Mouse (Mus musculus) CH12.LX (cell line): ENCODE measurements around the gene Slc48a1. TPM values are rescaled to one million over a fixed set of nuclear protein-coding genes. Genes with fewer than 3 reads are reported as not detected.
A peak's percentile ranks its signal among the peaks of the same experiment; 100 is the strongest.

Source experiments
- DNase-seq: peaks from one replicate; pipeline ENCODE4 v3.0.0-alpha.2; 2013; ENCODE audit errors: extremely low read depth
- H3K27ac ChIP-seq: 2 replicates; pipeline ENCODE4 v1.5.1; 2012; ENCODE audit warnings: low read depth, mild to moderate bottlenecking, control low read depth, moderate library complexity; ENCODE audit not compliant: insufficient read depth
- H3K27me3 ChIP-seq: replicated peaks from 2 replicates; pipeline ENCODE3; 2012; ENCODE audit warnings: inconsistent platforms
- H3K36me3 ChIP-seq, 2 experiments: replicated peaks in 1 of 2; 2 replicates each; pipeline versions ENCODE3 to v1.6.1; 2012; ENCODE audit warnings: inconsistent platforms in 1 of 2, low read length in 1 of 2, mild to moderate bottlenecking in 1 of 2, mixed read lengths in 1 of 2, moderate library complexity in 1 of 2; ENCODE audit not compliant: control insufficient read depth in 1 of 2, insufficient read depth in 1 of 2
- H3K4me1 ChIP-seq, 2 experiments: 2 replicates each; pipeline ENCODE4 v1.6.1; 2012; ENCODE audit warnings: inconsistent platforms in 1 of 2, moderate library complexity in 1 of 2; ENCODE audit not compliant: insufficient read depth in 2 of 2, control insufficient read depth in 1 of 2
- H3K4me2 ChIP-seq: 2 replicates; pipeline ENCODE4 v1.6.1; 2012; ENCODE audit warnings: low read depth, mild to moderate bottlenecking, control low read depth; ENCODE audit not compliant: poor library complexity, insufficient read depth, severe bottlenecking
- H3K4me3 ChIP-seq, 3 experiments: fragments of 150-350 bp in 1 of 3; sonication (generic) in 1 of 3; replicated peaks in 1 of 3; 2 replicates each; pipeline versions ENCODE3 to v1.5.1; 2011 to 2012; ENCODE audit warnings: low read depth in 2 of 3, low read length in 2 of 3, mild to moderate bottlenecking in 2 of 3, moderate library complexity in 2 of 3, control low read depth in 1 of 3, improper control_type of control experiment in 1 of 3, inconsistent platforms in 1 of 3, mixed read lengths in 1 of 3; ENCODE audit not compliant: poor library complexity in 1 of 3
- H3K79me2 ChIP-seq: replicated peaks from 2 replicates; pipeline ENCODE4 v1.6.1; 2012; ENCODE audit warnings: mild to moderate bottlenecking, moderate library complexity; ENCODE audit not compliant: control insufficient read depth, poor library complexity, insufficient read depth, severe bottlenecking; ENCODE audit errors: extremely low read depth
- H3K9ac ChIP-seq: 2 replicates; pipeline ENCODE4 v1.6.1; 2012; ENCODE audit warnings: low read depth, mild to moderate bottlenecking, control low read depth, moderate library complexity; ENCODE audit not compliant: insufficient read depth
- H3K9me3 ChIP-seq: replicated peaks from 2 replicates; pipeline ENCODE3; 2012; ENCODE audit warnings: low read length, inconsistent platforms, mixed read lengths
- BHLHE40 ChIP-seq: IDR thresholded peaks from 2 replicates; pipeline ENCODE4 v1.6.1; 2011; ENCODE audit warnings: mild to moderate bottlenecking, low read depth, low read length, improper control_type of control experiment
- ETS1 ChIP-seq: conservative IDR thresholded peaks from 2 replicates; pipeline ENCODE4 v1.6.1; 2012; ENCODE audit warnings: low read depth, mild to moderate bottlenecking, inconsistent platforms, low read length, improper control_type of control experiment, moderate library complexity
- IRF4 ChIP-seq: IDR thresholded peaks from 2 replicates; pipeline ENCODE4 v1.6.1; 2014; ENCODE audit warnings: low read depth, mild to moderate bottlenecking, inconsistent platforms, low read length, improper control_type of control experiment
- JUND ChIP-seq: conservative IDR thresholded peaks from 2 replicates; pipeline ENCODE4 v1.6.1; 2011; ENCODE audit warnings: low read depth, low read length, improper control_type of control experiment
- MEF2A ChIP-seq: IDR thresholded peaks from 2 replicates; pipeline ENCODE4 v1.6.1; 2014; ENCODE audit warnings: low read depth, mild to moderate bottlenecking, inconsistent platforms, low read length, improper control_type of control experiment, borderline replicate concordance
- SMC3 ChIP-seq: IDR thresholded peaks from 2 replicates; pipeline ENCODE4 v1.6.1; 2011; ENCODE audit warnings: low read depth, low read length, improper control_type of control experiment
- TBP ChIP-seq: conservative IDR thresholded peaks from 2 replicates; pipeline ENCODE4 v1.6.1; 2011; ENCODE audit warnings: low read depth, low read length, improper control_type of control experiment
- TCF12 ChIP-seq: IDR thresholded peaks from 2 replicates; pipeline ENCODE4 v1.6.1; 2014; ENCODE audit warnings: low read depth, mild to moderate bottlenecking, inconsistent platforms, low read length, improper control_type of control experiment
- USF1 ChIP-seq: IDR thresholded peaks from 2 replicates; pipeline ENCODE4 v1.6.1; 2014; ENCODE audit warnings: low read depth, mild to moderate bottlenecking, inconsistent platforms, low read length, improper control_type of control experiment
- dilution Hi-C: fragments of 300-500 bp; cut with MboI; formaldehyde crosslinking; loops from 2 replicates; pipeline ENCODE4 v1.14.3; 2020; ENCODE audit warnings: low sequenced_read_pairs; ENCODE audit not compliant: extremely low pct_unique_long_range_greater_than_20kb, extremely low pct_ligation_motif_present
- in situ Hi-C: fragments of 300-500 bp; cut with MboI; formaldehyde crosslinking; loops from 3 replicates; pipeline ENCODE4 v1.14.3; 2019; ENCODE audit warnings: low sequenced_read_pairs, low pct_ligation_motif_present, low pct_unique_long_range_greater_than_20kb, mixed read lengths
- polyA plus RNA-seq: library from polyadenylated mRNA; unstranded; fragments of >175 nt; gene quantifications from 2 replicates; pipeline ENCODE4 v1.2.1, GENCODE M21; 2012; ENCODE audit warnings: low read depth; ENCODE audit not compliant: insufficient read length
- total RNA-seq, 2 experiments: library from RNA; depleted of rRNA; stranded (reverse); fragments of 300-350 nt in 1 of 2; fragments of >200 nt in 1 of 2; gene quantifications; 2 replicates each; pipeline ENCODE4 v1.2.3; 2012 to 2014

Slc48a1 gene
- total and polyA plus RNA-seq, 3 experiments, result 23.2 to 56.0 (median 39.4) TPM

DNA sequence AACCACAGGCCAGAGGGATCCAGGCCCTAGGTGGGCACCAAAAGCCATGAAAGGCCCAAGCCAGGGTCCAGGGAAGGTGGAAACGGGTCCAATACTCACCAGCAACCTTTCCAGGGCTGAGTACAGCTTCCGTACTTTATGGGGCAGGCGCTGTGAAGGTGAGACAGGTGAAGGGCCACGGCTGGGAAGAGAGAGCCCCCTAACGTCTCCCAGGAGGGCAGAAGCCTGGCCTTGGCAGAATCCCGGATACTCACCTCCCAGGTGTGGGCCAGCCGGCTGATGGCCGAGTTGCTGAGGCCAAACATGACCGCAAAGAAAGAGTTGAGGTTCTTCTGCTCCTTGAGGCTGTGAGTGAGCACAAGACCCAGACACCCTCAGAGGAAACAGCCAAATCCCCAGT lies 28.9 kb upstream of the Slc48a1 start:
- no peaks in the 10 kb centered on the region for H3K9me3 ChIP-seq
- peaks cover 29 to 53% of the 10 kb centered on the region in 2 experiments for H3K4me1 ChIP-seq
- in situ Hi-C loops (no loop called here), dilution Hi-C loops (no loop called here)
- H3K79me2 ChIP-seq, result no peaks in the 10 kb centered on the region
- H3K27ac ChIP-seq, result no peak overlapping the region
- H3K4me3 ChIP-seq, result no peak overlapping the region
- no peaks in the 10 kb centered on the region for H3K27me3 ChIP-seq
- DNase-seq, result no peak
- TF ChIP-seq USF1 (no peak), TCF12 (no peak)
- H3K9ac ChIP-seq, result no peak overlapping the region
- H3K36me3 ChIP-seq, result peaks cover 3 to 31% of the 10 kb centered on the region in 2 experiments
- no peak overlapping the region for H3K4me2 ChIP-seq

DNA sequence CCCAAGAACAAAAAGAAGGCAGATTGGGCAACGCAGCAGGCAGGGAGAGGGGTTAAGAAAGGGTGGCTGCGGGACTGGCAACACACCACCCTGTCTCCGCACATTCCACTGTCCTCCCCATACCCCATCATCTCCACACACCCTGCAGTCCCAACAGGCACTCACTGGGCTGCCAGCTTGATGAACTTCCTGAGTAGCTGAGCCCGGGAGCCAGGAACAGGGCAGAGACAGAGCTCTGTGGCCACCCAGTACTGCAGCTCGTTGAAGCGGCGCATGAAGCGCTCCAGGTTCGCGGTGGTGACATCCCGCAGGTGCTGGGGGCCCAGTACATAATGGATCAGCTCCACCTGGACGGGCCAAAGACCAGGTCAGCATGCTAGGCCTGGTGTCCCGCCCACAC lies 28.5 kb upstream of the Slc48a1 start:
- in situ Hi-C loops, result loop anchor here (5.0 kb wide), 1 partner anchor 33 kb away; no protein-coding TSS in a partner anchor
- H3K4me2 ChIP-seq, result no peak overlapping the region
- H3K27ac ChIP-seq, result no peak overlapping the region

DNA sequence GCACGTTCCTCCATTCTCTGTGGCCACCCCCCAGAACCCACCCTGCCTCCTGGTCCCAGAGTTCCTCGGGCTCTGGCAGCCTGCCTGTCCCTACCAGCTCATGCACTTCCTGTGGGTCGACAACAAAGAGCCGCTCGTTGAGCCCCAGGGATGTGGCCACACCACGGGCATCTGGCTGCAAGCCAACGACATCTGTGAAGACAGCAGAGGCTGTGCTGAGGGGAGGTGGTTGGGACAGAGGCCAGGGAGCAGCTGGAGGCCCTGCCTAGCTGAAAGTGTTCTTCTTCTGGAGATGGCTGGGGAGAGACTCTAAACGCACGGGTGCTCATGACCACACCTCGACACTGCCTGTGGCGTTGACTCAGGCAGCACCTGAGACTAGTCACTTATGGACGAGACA lies 27.6 kb upstream of the Slc48a1 start:
- no peak overlapping the region for H3K9ac ChIP-seq
- peak; percentile 64 for DNase-seq
- H3K4me3 ChIP-seq, result no peak overlapping the region
- no peaks in the 10 kb centered on the region for H3K27me3 ChIP-seq
- peaks cover 32 to 55% of the 10 kb centered on the region in 2 experiments for H3K4me1 ChIP-seq
- H3K27ac ChIP-seq, result 0 out of 2 replicates have a peak overlapping the region, but pooled peaks have one; percentile 14
- dilution Hi-C loops (no loop called here), in situ Hi-C loops (loop anchor here (5.0 kb wide), 1 partner anchor 33 kb away; no protein-coding TSS in a partner anchor)
- H3K4me2 ChIP-seq, result peak overlapping the region; percentile 8; the same call in 1 of the 2 replicates
- H3K79me2 ChIP-seq, result no peaks in the 10 kb centered on the region
- TF ChIP-seq SMC3 (0 out of 2 replicates have a peak, but pooled peaks have one; percentile 4), TCF12 (peak; percentile 61; the same call in 1 of the 2 replicates), JUND (no peak), BHLHE40 (peak; percentile 96), IRF4 (no peak), ETS1 (peak; percentile 82), TBP (no peak)
- H3K9me3 ChIP-seq, result no peaks in the 10 kb centered on the region
- peaks cover 3 to 27% of the 10 kb centered on the region in 2 experiments for H3K36me3 ChIP-seq

More for the DNA sequence above, 28.5 kb upstream of the Slc48a1 start:
- no peak overlapping the region for H3K9ac ChIP-seq
- DNase-seq, result no peak
- no peak for TF ChIP-seq MEF2A
- no peak overlapping the region for H3K4me3 ChIP-seq
- H3K36me3 ChIP-seq, result peaks cover 3 to 31% of the 10 kb centered on the region in 2 experiments
- dilution Hi-C loops, result no loop called here
- no peaks in the 10 kb centered on the region for H3K27me3 ChIP-seq
- H3K9me3 ChIP-seq, result no peaks in the 10 kb centered on the region
- no peaks in the 10 kb centered on the region for H3K79me2 ChIP-seq
- peaks cover 30 to 55% of the 10 kb centered on the region in 2 experiments for H3K4me1 ChIP-seq
